Mouse (Mus musculus): ENCODE data around the gene Mylk4.

DNA sequence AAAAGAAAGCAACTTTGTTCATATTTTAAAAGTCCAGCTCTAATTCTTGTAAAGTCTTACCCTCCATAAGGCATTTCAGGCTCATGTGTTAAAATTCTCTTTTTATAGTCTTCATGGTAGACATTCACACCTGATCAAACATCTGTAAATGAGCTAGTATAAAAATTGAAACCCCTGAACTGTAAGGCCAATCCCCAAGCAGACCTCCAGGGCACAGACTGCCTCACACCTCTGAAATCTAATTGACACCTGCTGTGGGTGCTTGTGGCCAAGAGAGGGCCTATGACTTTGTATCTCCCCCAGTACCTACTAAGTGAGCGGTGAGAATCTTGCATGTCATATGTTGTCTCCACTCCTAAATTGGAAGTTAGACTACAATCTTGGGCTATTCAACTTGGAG lies 33.2 kb downstream of the Mylk4 start:
- TF ChIP-seq CTCF (conservative IDR thresholded peaks at IDR 0.05 in 1 of 2, IDR thresholded peaks at IDR 0.05 in 1 of 2; ENCODE audit: low read depth in 2 of 2, low read length in 2 of 2) (no peak), CHD2 (IDR thresholded peaks at IDR 0.05; ENCODE audit: low read length) (no peak), MYC (IDR thresholded peaks at IDR 0.05; ENCODE audit: low read depth, low read length) (no peak), E2F4 (IDR thresholded peaks at IDR 0.05; ENCODE audit: insufficient replicate concordance, low read depth, low read length) (no peak), TCF12 (IDR thresholded peaks at IDR 0.05; ENCODE audit: low read depth, low read length) (no peak), RCOR1 (conservative IDR thresholded peaks at IDR 0.05; ENCODE audit: low read depth, low read length) (no peak), POLR2A (IDR thresholded peaks at IDR 0.05; ENCODE audit: low read depth, low read length) (no peak), EP300 (IDR thresholded peaks at IDR 0.05; ENCODE audit: low read length) (no peak), SIN3A (IDR thresholded peaks at IDR 0.05; ENCODE audit: low read length) (no peak), MAFK (IDR thresholded peaks at IDR 0.05; ENCODE audit: insufficient replicate concordance, low read length) (no peak), UBTF (IDR thresholded peaks at IDR 0.05; ENCODE audit: low read depth, low read length) (no peak), ZKSCAN1 (IDR thresholded peaks at IDR 0.05; ENCODE audit: borderline replicate concordance, low read depth, low read length) (no peak), MEF2A (IDR thresholded peaks at IDR 0.05; ENCODE audit: borderline replicate concordance, low read depth, low read length) (no peak)
